Mouse (Mus musculus) E14TG2a.4 (cell line): ENCODE measurements around the gene Slain2.

Experiments used
- H3K27me3 ChIP-seq: 2 replicates; pipeline ENCODE4 v1.6.1; 2014; ENCODE audit warnings: low read length, control low read depth; ENCODE audit not compliant: insufficient read depth
- H3K36me3 ChIP-seq: 2 replicates; pipeline ENCODE4 v1.6.1; 2014; ENCODE audit warnings: low read length, control low read depth; ENCODE audit not compliant: insufficient read depth
- H3K4me1 ChIP-seq: replicated peaks from 2 replicates; pipeline ENCODE4 v1.6.1; 2014; ENCODE audit warnings: low read depth, low read length, control low read depth
- H3K4me3 ChIP-seq: replicated peaks from 2 replicates; pipeline ENCODE4 v1.5.1; 2014; ENCODE audit warnings: mild to moderate bottlenecking, low read length
- H3K9me3 ChIP-seq: 2 replicates; pipeline ENCODE4 v1.6.1; 2014; ENCODE audit warnings: low read length, control low read depth
- CTCF ChIP-seq: conservative IDR thresholded peaks from 2 replicates; pipeline ENCODE4 v1.5.1; 2014; ENCODE audit warnings: low read length
- NANOG ChIP-seq: IDR thresholded peaks from 2 replicates; pipeline ENCODE4 v1.6.1; 2014; ENCODE audit warnings: borderline replicate concordance, low read length, mixed read lengths
- POU5F1 ChIP-seq: IDR thresholded peaks from 2 replicates; pipeline ENCODE4 v1.6.1; 2014; ENCODE audit warnings: low read length, borderline replicate concordance

The Slain2 gene

DNA sequence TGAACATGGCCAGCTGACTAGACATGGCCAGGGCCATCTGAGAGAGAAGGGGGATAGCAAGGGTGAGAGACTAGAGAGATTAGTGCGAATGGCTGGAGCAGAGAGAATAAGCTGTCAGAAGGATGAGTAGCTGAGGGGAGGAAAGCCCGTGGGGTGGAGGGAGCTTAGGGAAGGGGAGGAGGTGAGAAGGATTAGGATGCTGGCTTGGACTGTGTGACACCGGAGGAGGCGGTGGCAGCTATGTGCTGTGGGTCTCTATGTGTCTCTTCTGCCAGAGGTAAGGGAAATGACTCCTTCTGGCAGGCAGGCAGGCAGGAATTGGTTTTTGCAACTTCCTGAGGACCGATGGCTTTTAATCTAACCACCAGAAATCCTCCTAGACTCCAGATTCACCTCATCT lies 34.4 kb upstream of the Slain2 start:
- Histone ChIP-seq H3K4me1 (peaks cover 33% of the 10 kb centered on the region), H3K36me3 (no peaks in the 10 kb centered on the region), H3K9me3 (no peaks in the 10 kb centered on the region), H3K27me3 (peaks cover 10% of the 10 kb centered on the region), H3K4me3 (no peak overlapping the region)
- no peak for TF ChIP-seq CTCF
- no peak for TF ChIP-seq POU5F1
- no peak for TF ChIP-seq NANOG

- no peaks in the 10 kb centered on the region for H3K36me3 ChIP-seq
- H3K4me3 ChIP-seq, result no peak overlapping the region
- no peaks in the 10 kb centered on the region for H3K9me3 ChIP-seq
- TF ChIP-seq CTCF (no peak), NANOG (no peak)
- H3K4me1 ChIP-seq, result peaks cover 15% of the 10 kb centered on the region
- H3K27me3 ChIP-seq, result peaks cover 10% of the 10 kb centered on the region
These were observed 32.2 kb upstream of the Slain2 start for GRCm38 (mm10) chr5:72881748-72882411.

GRCm38 (mm10) chr5:72882412-72882765 lies 31.7 kb upstream of the Slain2 start:
- Histone ChIP-seq H3K4me1 (peaks cover 16% of the 10 kb centered on the region), H3K36me3 (no peaks in the 10 kb centered on the region), H3K9me3 (no peaks in the 10 kb centered on the region), H3K27me3 (peaks cover 10% of the 10 kb centered on the region), H3K4me3 (no peak overlapping the region)
- no peak for TF ChIP-seq NANOG
- TF ChIP-seq CTCF, result no peak
- TF ChIP-seq POU5F1, result no peak

- H3K4me1 ChIP-seq, result peaks cover 25% of the 10 kb centered on the region
- no peaks in the 10 kb centered on the region for H3K9me3 ChIP-seq
- TF ChIP-seq POU5F1 (no peak), NANOG (no peak), CTCF (no peak)
- peaks cover 7% of the 10 kb centered on the region for H3K27me3 ChIP-seq
- no peak overlapping the region for H3K4me3 ChIP-seq
- H3K36me3 ChIP-seq, result no peaks in the 10 kb centered on the region
These were observed 30.4 kb upstream of the Slain2 start for GRCm38 (mm10) chr5:72883706-72884105.

DNA sequence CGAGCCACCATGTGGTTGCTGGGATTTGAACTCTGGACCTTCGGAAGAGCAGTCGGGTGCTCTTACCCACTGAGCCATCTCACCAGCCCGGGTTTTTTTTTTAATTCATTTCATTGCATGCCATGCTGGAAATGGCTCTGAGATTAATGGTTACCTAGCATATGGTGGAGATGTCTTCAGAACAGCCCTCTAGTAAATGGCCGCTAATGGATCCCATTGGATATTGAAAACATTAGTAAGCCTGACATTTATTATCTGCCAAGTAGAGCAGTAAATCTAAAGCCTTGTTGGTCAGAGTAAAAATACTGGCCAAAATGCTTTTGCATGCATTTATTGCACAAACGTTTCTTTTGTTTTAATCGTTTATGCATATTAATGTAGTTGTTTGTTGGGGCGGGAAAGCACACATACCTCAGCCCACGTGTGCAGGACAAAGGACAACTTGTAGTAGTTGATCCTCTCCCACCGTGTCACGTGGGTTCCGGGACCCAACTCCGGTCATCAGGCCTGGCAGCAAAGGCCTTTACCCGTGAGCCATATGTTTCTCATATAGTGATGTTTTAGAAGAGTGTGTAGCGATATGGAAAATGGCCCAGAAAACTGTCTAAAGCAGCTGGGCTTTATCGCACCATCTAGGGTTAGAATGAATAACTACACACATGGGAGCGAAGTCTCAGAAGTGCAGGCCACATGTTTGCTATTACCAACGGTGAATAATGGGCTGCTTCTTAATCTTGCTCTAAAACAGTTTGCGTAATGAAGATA lies 27.5 kb upstream of the Slain2 start:
- H3K9me3 ChIP-seq, result no peaks in the 10 kb centered on the region
- H3K27me3 ChIP-seq, result peaks cover 4% of the 10 kb centered on the region; the same call in 1 of the 2 replicates
- peaks cover 28% of the 10 kb centered on the region for H3K4me1 ChIP-seq
- H3K36me3 ChIP-seq, result no peaks in the 10 kb centered on the region
- no peak for TF ChIP-seq CTCF
- no peak for TF ChIP-seq NANOG
- TF ChIP-seq POU5F1, result no peak
- H3K4me3 ChIP-seq, result no peak overlapping the region

- no peak for TF ChIP-seq NANOG
- peak overlapping the region; percentile 41; the same call in 1 of the 2 replicates for H3K4me3 ChIP-seq
- H3K4me1 ChIP-seq, result peaks cover 30% of the 10 kb centered on the region
- no peaks in the 10 kb centered on the region for H3K36me3 ChIP-seq
- H3K27me3 ChIP-seq, result peaks cover 4% of the 10 kb centered on the region; the same call in 1 of the 2 replicates
- no peaks in the 10 kb centered on the region for H3K9me3 ChIP-seq
These were observed 25.8 kb upstream of the Slain2 start for GRCm38 (mm10) chr5:72888260-72888659.

- Histone ChIP-seq H3K4me1 (peaks cover 59% of the 10 kb centered on the region), H3K9me3 (no peaks in the 10 kb centered on the region), H3K27me3 (peaks cover 4% of the 10 kb centered on the region; the same call in 1 of the 2 replicates), H3K36me3 (no peaks in the 10 kb centered on the region), H3K4me3 (no peak overlapping the region)
- TF ChIP-seq NANOG (no peak), CTCF (peak; percentile 68), POU5F1 (no peak)
These were observed 22.6 kb upstream of the Slain2 start for GRCm38 (mm10) chr5:72891534-72891933.

GRCm38 (mm10) chr5:72893987-72894386 lies 20.1 kb upstream of the Slain2 start:
- no peak overlapping the region for H3K4me3 ChIP-seq
- H3K27me3 ChIP-seq, result peaks cover 4% of the 10 kb centered on the region; the same call in 1 of the 2 replicates
- H3K9me3 ChIP-seq, result no peaks in the 10 kb centered on the region
- peaks cover 65% of the 10 kb centered on the region for H3K4me1 ChIP-seq
- no peaks in the 10 kb centered on the region for H3K36me3 ChIP-seq
- TF ChIP-seq POU5F1, result no peak
- TF ChIP-seq CTCF, result peak; percentile 96

- no peaks in the 10 kb centered on the region for H3K36me3 ChIP-seq
- TF ChIP-seq POU5F1, result no peak
- no peak for TF ChIP-seq CTCF
- TF ChIP-seq NANOG, result no peak
- no peaks in the 10 kb centered on the region for H3K9me3 ChIP-seq
- no peak overlapping the region for H3K4me3 ChIP-seq
- H3K27me3 ChIP-seq, result peaks cover 4% of the 10 kb centered on the region; the same call in 1 of the 2 replicates
- peaks cover 76% of the 10 kb centered on the region for H3K4me1 ChIP-seq
These were observed 18.8 kb upstream of the Slain2 start for GRCm38 (mm10) chr5:72895261-72895660.
